Mouse (Mus musculus) forebrain, embryonic 11.5 days (tissue): ENCODE results near the gene Mettl23. TPM values are rescaled to one million over a fixed set of nuclear protein-coding genes. Genes with fewer than 3 reads are reported as not detected.

Source experiments
- ATAC-seq: fragments of 200-750 bp; cut with Nextera tagmentation; replicated peaks from 2 replicates; pipeline ENCODE4 v1.8.0; 2017; ENCODE audit warnings: moderate TSS enrichment; ENCODE audit not compliant: low FRiP score
- DNase-seq: peaks from one replicate; pipeline ENCODE4 v3.0.0-alpha.2; 2017; ENCODE audit warnings: low spot score
- H3K27ac ChIP-seq: fragments of 300-500 bp; sonication (generic); 2 replicates; pipeline ENCODE4 v1.5.1; 2014; ENCODE audit warnings: low read depth, low read length
- H3K27me3 ChIP-seq: fragments of 300-500 bp; sonication (generic); 2 replicates; pipeline ENCODE4 v1.6.1; 2014; ENCODE audit warnings: mild to moderate bottlenecking, low read length, mixed read lengths; ENCODE audit not compliant: control insufficient read depth, insufficient read depth
- H3K36me3 ChIP-seq: fragments of 300-500 bp; sonication (generic); 2 replicates; pipeline ENCODE4 v1.6.1; 2014; ENCODE audit warnings: mild to moderate bottlenecking, low read length, moderate library complexity, mixed read lengths; ENCODE audit not compliant: control insufficient read depth, insufficient read depth
- H3K4me1 ChIP-seq: fragments of 300-500 bp; sonication (generic); replicated peaks from 2 replicates; pipeline ENCODE4 v1.6.1; 2014; ENCODE audit warnings: low read length, mixed read lengths; ENCODE audit not compliant: control insufficient read depth, insufficient read depth
- H3K4me2 ChIP-seq: fragments of 300-500 bp; sonication (generic); 2 replicates; pipeline ENCODE4 v1.6.1; 2014; ENCODE audit warnings: low read depth, mild to moderate bottlenecking, low read length, moderate library complexity, mixed read lengths; ENCODE audit not compliant: severe bottlenecking
- H3K4me3 ChIP-seq: fragments of 300-500 bp; sonication (generic); 2 replicates; pipeline ENCODE4 v1.5.1; 2014; ENCODE audit warnings: low read depth, low read length
- H3K9ac ChIP-seq: fragments of 300-500 bp; sonication (generic); 2 replicates; pipeline ENCODE4 v1.6.1; 2014; ENCODE audit warnings: low read length
- H3K9me3 ChIP-seq: fragments of 300-500 bp; sonication (generic); 2 replicates; pipeline ENCODE4 v1.6.1; 2016; ENCODE audit warnings: low read length, mixed read lengths; ENCODE audit not compliant: control insufficient read depth
- WGBS: fragments of 180-500 bp; shearing (Covaris S2); extraction: QIAGEN DNeasy Blood & Tissue Kit; methylation state at CpG from one replicate; pipeline ENCODE4 v1.1.7; 2014; 5-methylcytosine and 5-hydroxymethylcytosine counted together
- polyA plus RNA-seq: library from polyadenylated mRNA; unstranded; fragments of >200 nt; fragmentation: Nextera tagmentation; extraction: Ambion mirVana; gene quantifications from 2 replicates; pipeline ENCODE4 v1.2.1, GENCODE M21; 2014

Gene Mettl23
- polyA plus RNA-seq, 1 experiment from 2014 or later, result 67.6 TPM

- Histone ChIP-seq H3K4me3 (no peak overlapping the region), H3K36me3 (no peaks in the 10 kb centered on the region), H3K27ac (no peak overlapping the region), H3K27me3 (no peaks in the 10 kb centered on the region), H3K4me1 (peaks cover 26% of the 10 kb centered on the region), H3K9ac (no peak overlapping the region), H3K4me2 (peak overlapping the region; percentile 5; the same call in 1 of the 2 replicates), H3K9me3 (no peaks in the 10 kb centered on the region)
- DNase-seq (peak; percentile 45), ATAC-seq (no peak)
- WGBS, result 77% methylated on average over 11 of the region's 11 CpGs
Measured at GRCm38 (mm10) chr11:116808811-116809395, 34.2 kb upstream of the Mettl23 start.

GRCm38 (mm10) chr11:116809520-116809919, 33.6 kb upstream of the Mettl23 start:
- peak; percentile 49 for DNase-seq
- Histone ChIP-seq H3K4me1 (peaks cover 31% of the 10 kb centered on the region), H3K27ac (peak overlapping the region; percentile 41; the same call in 1 of the 2 replicates), H3K4me2 (no peak overlapping the region), H3K36me3 (no peaks in the 10 kb centered on the region), H3K4me3 (no peak overlapping the region), H3K9me3 (no peaks in the 10 kb centered on the region), H3K9ac (no peak overlapping the region), H3K27me3 (no peaks in the 10 kb centered on the region)
- ATAC-seq, result no peak
- WGBS, result 79% methylated on average over 8 of the region's 8 CpGs

- peak overlapping the region; percentile 74; the same call in 1 of the 2 replicates for H3K4me2 ChIP-seq
- peak; percentile 49 for DNase-seq
- peak overlapping the region; percentile 84; the same call in 1 of the 2 replicates for H3K27ac ChIP-seq
- H3K4me3 ChIP-seq, result no peak overlapping the region
- no peaks in the 10 kb centered on the region for H3K27me3 ChIP-seq
- 49% methylated on average over 11 of the region's 11 CpGs for WGBS
- H3K36me3 ChIP-seq, result no peaks in the 10 kb centered on the region
- no peak for ATAC-seq
- peaks cover 36% of the 10 kb centered on the region for H3K4me1 ChIP-seq
- H3K9ac ChIP-seq, result no peak overlapping the region; the same call in 1 of the 2 replicates
- H3K9me3 ChIP-seq, result no peaks in the 10 kb centered on the region
Measured at GRCm38 (mm10) chr11:116810528-116810927, 32.5 kb upstream of the Mettl23 start.

- Histone ChIP-seq H3K27me3 (no peaks in the 10 kb centered on the region), H3K36me3 (no peaks in the 10 kb centered on the region), H3K9ac (peak overlapping the region; percentile 55), H3K9me3 (no peaks in the 10 kb centered on the region), H3K4me1 (peaks cover 36% of the 10 kb centered on the region), H3K27ac (peak overlapping the region; percentile 84), H3K4me3 (peak overlapping the region; percentile 25), H3K4me2 (peak overlapping the region; percentile 74)
- 3% methylated on average over 32 of the region's 32 CpGs for WGBS
- peak; percentile 84 for ATAC-seq
- peak; percentile 84 for DNase-seq
Measured at GRCm38 (mm10) chr11:116810983-116811901, 31.8 kb upstream of the Mettl23 start.

- no peaks in the 10 kb centered on the region for H3K9me3 ChIP-seq
- DNase-seq, result peak; percentile 81
- no peaks in the 10 kb centered on the region for H3K27me3 ChIP-seq
- ATAC-seq, result 0 out of 2 replicates have a peak, but pooled peaks have one; percentile 26
- peak overlapping the region; percentile 80 for H3K27ac ChIP-seq
- H3K4me1 ChIP-seq, result peaks cover 36% of the 10 kb centered on the region
- WGBS, result 47% methylated on average over 21 of the region's 21 CpGs
- no peaks in the 10 kb centered on the region for H3K36me3 ChIP-seq
- 0 out of 2 replicates have a peak overlapping the region, but pooled peaks have one; percentile 21 for H3K9ac ChIP-seq
- H3K4me3 ChIP-seq, result no peak overlapping the region
- H3K4me2 ChIP-seq, result 0 out of 2 replicates have a peak overlapping the region, but pooled peaks have one; percentile 24
Measured at GRCm38 (mm10) chr11:116812793-116813529, 30.1 kb upstream of the Mettl23 start.

- no peak for ATAC-seq
- WGBS, result 71% methylated on average over 13 of the region's 13 CpGs
- Histone ChIP-seq H3K9me3 (no peaks in the 10 kb centered on the region), H3K27ac (peak overlapping the region; percentile 80), H3K36me3 (no peaks in the 10 kb centered on the region), H3K9ac (peak overlapping the region; percentile 9; the same call in 1 of the 2 replicates), H3K27me3 (no peaks in the 10 kb centered on the region), H3K4me3 (no peak overlapping the region), H3K4me2 (no peak overlapping the region), H3K4me1 (peaks cover 36% of the 10 kb centered on the region)
- DNase-seq, result peak; percentile 54
Measured at GRCm38 (mm10) chr11:116813610-116814009, 29.5 kb upstream of the Mettl23 start.

- Histone ChIP-seq H3K9ac (peak overlapping the region; percentile 33), H3K4me1 (peaks cover 36% of the 10 kb centered on the region), H3K27ac (peak overlapping the region; percentile 80), H3K36me3 (no peaks in the 10 kb centered on the region), H3K9me3 (no peaks in the 10 kb centered on the region), H3K27me3 (no peaks in the 10 kb centered on the region), H3K4me2 (no peak overlapping the region; the same call in 1 of the 2 replicates), H3K4me3 (no peak overlapping the region)
- no peak for ATAC-seq
- DNase-seq, result peak; percentile 72
- 5% methylated on average over 20 of the region's 20 CpGs for WGBS
Measured at GRCm38 (mm10) chr11:116814076-116814883, 28.8 kb upstream of the Mettl23 start.
